Mouse (Mus musculus) CH12.LX (cell line): ENCODE data around the gene Gldc. TPM values are rescaled to one million over a fixed set of nuclear protein-coding genes. Genes with fewer than 3 reads are reported as not detected.

ENCODE experiments used
- DNase-seq: peaks from one replicate; pipeline ENCODE4 v3.0.0-alpha.2; 2013; ENCODE audit errors: extremely low read depth
- H3K27ac ChIP-seq: 2 replicates; pipeline ENCODE4 v1.5.1; 2012; ENCODE audit warnings: low read depth, mild to moderate bottlenecking, control low read depth, moderate library complexity; ENCODE audit not compliant: insufficient read depth
- H3K27me3 ChIP-seq: replicated peaks from 2 replicates; pipeline ENCODE3; 2012; ENCODE audit warnings: inconsistent platforms
- H3K36me3 ChIP-seq, 2 experiments: replicated peaks in 1 of 2; 2 replicates each; pipeline versions ENCODE3 to v1.6.1; 2012; ENCODE audit warnings: inconsistent platforms in 1 of 2, low read length in 1 of 2, mild to moderate bottlenecking in 1 of 2, mixed read lengths in 1 of 2, moderate library complexity in 1 of 2; ENCODE audit not compliant: control insufficient read depth in 1 of 2, insufficient read depth in 1 of 2
- H3K4me1 ChIP-seq, 2 experiments: 2 replicates each; pipeline ENCODE4 v1.6.1; 2012; ENCODE audit warnings: inconsistent platforms in 1 of 2, moderate library complexity in 1 of 2; ENCODE audit not compliant: insufficient read depth in 2 of 2, control insufficient read depth in 1 of 2
- H3K4me2 ChIP-seq: 2 replicates; pipeline ENCODE4 v1.6.1; 2012; ENCODE audit warnings: low read depth, mild to moderate bottlenecking, control low read depth; ENCODE audit not compliant: poor library complexity, insufficient read depth, severe bottlenecking
- H3K4me3 ChIP-seq, 3 experiments: fragments of 150-350 bp in 1 of 3; sonication (generic) in 1 of 3; replicated peaks in 1 of 3; 2 replicates each; pipeline versions ENCODE3 to v1.5.1; 2011 to 2012; ENCODE audit warnings: low read depth in 2 of 3, low read length in 2 of 3, mild to moderate bottlenecking in 2 of 3, moderate library complexity in 2 of 3, control low read depth in 1 of 3, improper control_type of control experiment in 1 of 3, inconsistent platforms in 1 of 3, mixed read lengths in 1 of 3; ENCODE audit not compliant: poor library complexity in 1 of 3
- H3K79me2 ChIP-seq: replicated peaks from 2 replicates; pipeline ENCODE4 v1.6.1; 2012; ENCODE audit warnings: mild to moderate bottlenecking, moderate library complexity; ENCODE audit not compliant: control insufficient read depth, poor library complexity, insufficient read depth, severe bottlenecking; ENCODE audit errors: extremely low read depth
- H3K9ac ChIP-seq: 2 replicates; pipeline ENCODE4 v1.6.1; 2012; ENCODE audit warnings: low read depth, mild to moderate bottlenecking, control low read depth, moderate library complexity; ENCODE audit not compliant: insufficient read depth
- H3K9me3 ChIP-seq: replicated peaks from 2 replicates; pipeline ENCODE3; 2012; ENCODE audit warnings: low read length, inconsistent platforms, mixed read lengths
- CHD1 ChIP-seq: IDR thresholded peaks from 2 replicates; pipeline ENCODE4 v1.6.1; 2012; ENCODE audit warnings: low read depth, low read length, improper control_type of control experiment, inconsistent platforms
- CTCF ChIP-seq, 2 experiments: IDR thresholded peaks in 1 of 2; conservative IDR thresholded peaks in 1 of 2; 2 replicates each; pipeline ENCODE4 v1.5.1; 2011 to 2012; ENCODE audit warnings: low read depth in 2 of 2, low read length in 2 of 2, improper control_type of control experiment in 1 of 2, inconsistent platforms in 1 of 2, mild to moderate bottlenecking in 1 of 2, moderate library complexity in 1 of 2
- EP300 ChIP-seq: IDR thresholded peaks from 2 replicates; pipeline ENCODE4 v1.6.1; 2011; ENCODE audit warnings: low read length, improper control_type of control experiment
- ETS1 ChIP-seq: conservative IDR thresholded peaks from 2 replicates; pipeline ENCODE4 v1.6.1; 2012; ENCODE audit warnings: low read depth, mild to moderate bottlenecking, inconsistent platforms, low read length, improper control_type of control experiment, moderate library complexity
- HCFC1 ChIP-seq: IDR thresholded peaks from 2 replicates; pipeline ENCODE4 v1.6.1; 2012; ENCODE audit warnings: low read depth, mild to moderate bottlenecking, inconsistent platforms, low read length, improper control_type of control experiment
- JUN ChIP-seq: IDR thresholded peaks from 2 replicates; pipeline ENCODE4 v1.6.1; 2011; ENCODE audit warnings: low read depth, mild to moderate bottlenecking, low read length, improper control_type of control experiment, moderate library complexity; ENCODE audit not compliant: insufficient read depth
- JUND ChIP-seq: conservative IDR thresholded peaks from 2 replicates; pipeline ENCODE4 v1.6.1; 2011; ENCODE audit warnings: low read depth, low read length, improper control_type of control experiment
- NRF1 ChIP-seq: IDR thresholded peaks from 2 replicates; pipeline ENCODE4 v1.6.1; 2014; ENCODE audit warnings: low read depth, mild to moderate bottlenecking, inconsistent platforms, low read length, improper control_type of control experiment, moderate library complexity
- RAD21 ChIP-seq: IDR thresholded peaks from 2 replicates; pipeline ENCODE4 v1.6.1; 2011; ENCODE audit warnings: low read depth, mild to moderate bottlenecking, low read length, improper control_type of control experiment, moderate library complexity
- SIN3A ChIP-seq: IDR thresholded peaks from 2 replicates; pipeline ENCODE4 v1.6.1; 2012; ENCODE audit warnings: low read length, improper control_type of control experiment, inconsistent platforms
- SMC3 ChIP-seq: IDR thresholded peaks from 2 replicates; pipeline ENCODE4 v1.6.1; 2011; ENCODE audit warnings: low read depth, low read length, improper control_type of control experiment
- dilution Hi-C: fragments of 300-500 bp; cut with MboI; formaldehyde crosslinking; loops from 2 replicates; pipeline ENCODE4 v1.14.3; 2020; ENCODE audit warnings: low sequenced_read_pairs; ENCODE audit not compliant: extremely low pct_unique_long_range_greater_than_20kb, extremely low pct_ligation_motif_present
- in situ Hi-C: fragments of 300-500 bp; cut with MboI; formaldehyde crosslinking; loops from 3 replicates; pipeline ENCODE4 v1.14.3; 2019; ENCODE audit warnings: low sequenced_read_pairs, low pct_ligation_motif_present, low pct_unique_long_range_greater_than_20kb, mixed read lengths
- polyA plus RNA-seq: library from polyadenylated mRNA; unstranded; fragments of >175 nt; gene quantifications from 2 replicates; pipeline ENCODE4 v1.2.1, GENCODE M21; 2012; ENCODE audit warnings: low read depth; ENCODE audit not compliant: insufficient read length
- total RNA-seq, 2 experiments: library from RNA; depleted of rRNA; stranded (reverse); fragments of 300-350 nt in 1 of 2; fragments of >200 nt in 1 of 2; gene quantifications; 2 replicates each; pipeline ENCODE4 v1.2.3; 2012 to 2014

Gene Gldc
- total and polyA plus RNA-seq, 3 experiments: 0.30 to 1.8 (median 0.64) TPM

GRCm38 (mm10) chr19:30145106-30145505 is 30.1 kb downstream of the Gldc start:
- H3K4me2 ChIP-seq: no peak overlapping the region

GRCm38 (mm10) chr19:30136308-30136707 is 38.9 kb downstream of the Gldc start:
- H3K4me3 ChIP-seq: no peak overlapping the region
- in situ Hi-C loops (no loop called here), dilution Hi-C loops (no loop called here)
- H3K4me2 ChIP-seq: no peak overlapping the region
- no peaks in the 10 kb centered on the region for H3K9me3 ChIP-seq
- no peaks in the 10 kb centered on the region for H3K27me3 ChIP-seq
- no peak for DNase-seq
- no peaks in the 10 kb centered on the region for H3K4me1 ChIP-seq
- no peak overlapping the region for H3K9ac ChIP-seq
- H3K36me3 ChIP-seq: no peaks in the 10 kb centered on the region
- no peak overlapping the region for H3K27ac ChIP-seq
- H3K79me2 ChIP-seq: no peaks in the 10 kb centered on the region
- TF ChIP-seq CHD1 (no peak), EP300 (no peak)

More at GRCm38 (mm10) chr19:30145106-30145505, 30.1 kb downstream of the Gldc start:
- no peak overlapping the region for H3K4me3 ChIP-seq
- H3K27ac ChIP-seq: no peak overlapping the region
- in situ Hi-C loops (no loop called here), dilution Hi-C loops (no loop called here)
- TF ChIP-seq SIN3A: no peak
- TF ChIP-seq JUN: no peak
- TF ChIP-seq JUND: no peak
- TF ChIP-seq NRF1: no peak
- TF ChIP-seq HCFC1: no peak
- H3K4me1 ChIP-seq: peaks cover 0 to 3% of the 10 kb centered on the region in 2 experiments; a peak in 1 of 4 replicates
- H3K27me3 ChIP-seq: no peaks in the 10 kb centered on the region
- H3K9me3 ChIP-seq: no peaks in the 10 kb centered on the region
- DNase-seq: no peak
- H3K36me3 ChIP-seq: no peaks in the 10 kb centered on the region
- H3K79me2 ChIP-seq: no peaks in the 10 kb centered on the region
- no peak overlapping the region for H3K9ac ChIP-seq

- no peaks in the 10 kb centered on the region for H3K36me3 ChIP-seq
- no peaks in the 10 kb centered on the region for H3K79me2 ChIP-seq
- no peak overlapping the region for H3K4me2 ChIP-seq
- TF ChIP-seq SMC3: peak; percentile 68
- no peak for TF ChIP-seq EP300
- no peak for TF ChIP-seq ETS1
- peak in 1 of 2 experiments; percentile 72; a peak in 2 of 4 replicates for TF ChIP-seq CTCF (conservative IDR thresholded peaks at IDR 0.05 in 1 of 2, IDR thresholded peaks at IDR 0.05 in 1 of 2; ENCODE audit: low read depth in 2 of 2, low read length in 2 of 2)
- peak; percentile 79 for TF ChIP-seq RAD21
- in situ Hi-C loops (loop anchor here (5.0 kb wide), 1 partner anchor 306 kb away; no protein-coding TSS in a partner anchor), dilution Hi-C loops (no loop called here)
- peaks cover 7 to 11% of the 10 kb centered on the region in 2 experiments; a peak in 3 of 4 replicates for H3K4me1 ChIP-seq
- H3K9me3 ChIP-seq: no peaks in the 10 kb centered on the region
- peak; percentile 58 for DNase-seq
- H3K27ac ChIP-seq: no peak overlapping the region
- no peak overlapping the region for H3K4me3 ChIP-seq
- no peak overlapping the region for H3K9ac ChIP-seq
- no peaks in the 10 kb centered on the region for H3K27me3 ChIP-seq
Measured at GRCm38 (mm10) chr19:30128177-30128576, 47.1 kb downstream of the Gldc start.
